Mouse (Mus musculus) cerebellum, adult 9-10 months (tissue): ENCODE results near the gene Zfp384.

Experiments
- DNase-seq: peaks from one replicate; pipeline ENCODE4 v3.0.0; 2022

The Zfp384 gene

GRCm38 (mm10) chr6:125009129-125009180 lies at the start of gene Zfp384:
TSS of gene Zfp384 (plus strand) at chr6:125009145.
- DNase-seq, result no peak

- no peak for DNase-seq
Observed at GRCm38 (mm10) chr6:124959960-124960359, 49.0 kb upstream of the Zfp384 start.

DNA sequence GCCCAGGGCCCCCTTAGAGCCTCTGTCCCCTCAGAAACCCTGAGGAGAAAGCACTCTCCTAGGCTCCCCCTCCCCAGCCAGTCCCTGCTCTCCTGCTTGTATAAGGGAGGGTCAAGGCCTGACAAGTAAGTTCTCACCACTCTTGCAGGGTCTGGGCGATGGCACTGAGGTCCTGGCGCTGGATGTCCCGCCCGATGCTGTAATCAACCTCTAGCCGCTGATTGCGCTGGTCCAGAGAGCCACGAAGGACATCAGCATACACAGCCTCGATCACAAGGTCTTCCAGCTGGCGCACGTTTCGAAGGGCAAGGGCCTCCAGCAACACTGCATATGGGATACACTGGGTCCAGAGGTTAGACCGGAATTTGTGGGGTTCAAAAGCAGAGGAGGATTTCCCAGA lies 47.9 kb upstream of the Zfp384 start:
- no peak for DNase-seq

DNA sequence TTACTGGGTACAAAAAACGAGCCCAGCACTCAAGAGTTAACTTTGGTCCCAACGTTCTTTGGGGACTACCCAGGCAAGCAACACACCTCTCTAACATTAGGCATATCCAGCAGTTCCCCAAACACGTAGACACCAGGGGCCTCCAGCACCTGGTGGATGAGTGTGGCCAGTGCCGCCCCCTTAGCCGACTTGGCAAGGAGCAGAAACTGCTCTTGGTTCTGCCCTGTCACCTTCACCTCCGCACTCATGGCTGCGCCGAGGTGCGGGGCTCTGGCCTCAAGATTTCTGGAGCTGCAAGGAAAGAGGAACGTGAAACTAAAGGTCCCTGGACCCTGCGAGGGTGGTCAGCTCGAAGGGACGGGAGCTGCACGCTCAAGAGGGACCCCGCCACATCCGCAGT lies 44.3 kb upstream of the Zfp384 start:
- no peak for DNase-seq

- DNase-seq, result peak; percentile 93
Observed at GRCm38 (mm10) chr6:124965088-124965719, 43.7 kb upstream of the Zfp384 start, which contains the start of gene Cops7a. TSS of gene Cops7a (minus strand) at chr6:124965538.

- peak; percentile 50 for DNase-seq
Observed at GRCm38 (mm10) chr6:124965747-124966146, 43.2 kb upstream of the Zfp384 start.

DNA sequence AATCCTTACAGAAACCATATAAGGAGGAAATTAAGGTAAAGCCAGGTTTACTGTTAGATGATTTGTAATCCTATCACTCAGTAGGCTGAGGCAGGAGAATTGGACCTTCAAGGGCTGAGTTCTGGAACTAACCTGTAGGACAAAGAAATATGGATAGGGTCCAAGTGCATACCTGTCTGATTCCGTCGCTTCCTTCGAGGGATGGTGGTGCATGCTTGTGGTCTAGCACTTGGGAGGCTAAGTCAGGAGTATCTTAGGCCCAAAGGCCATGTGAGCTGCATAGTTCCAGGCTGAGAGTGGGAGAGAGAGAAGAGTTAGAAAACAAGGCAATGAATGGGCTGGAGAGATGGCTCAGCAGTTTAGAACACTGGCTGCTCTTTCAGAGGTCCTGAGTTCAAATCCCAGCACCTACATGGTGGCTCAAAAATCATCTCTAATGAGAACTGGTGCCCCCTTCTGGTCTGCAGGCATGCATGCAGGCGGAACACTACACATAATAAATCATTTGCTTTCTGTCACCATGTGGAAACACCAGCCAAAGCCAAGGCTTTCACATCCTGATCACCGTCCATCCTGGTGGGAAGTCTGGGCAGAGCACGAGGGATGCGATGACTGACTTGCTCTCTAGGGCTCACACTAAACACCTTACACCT lies 42.4 kb upstream of the Zfp384 start:
- DNase-seq, result no peak

- peak; percentile 67 for DNase-seq
Observed at GRCm38 (mm10) chr6:124967766-124968165, 41.2 kb upstream of the Zfp384 start.

DNA sequence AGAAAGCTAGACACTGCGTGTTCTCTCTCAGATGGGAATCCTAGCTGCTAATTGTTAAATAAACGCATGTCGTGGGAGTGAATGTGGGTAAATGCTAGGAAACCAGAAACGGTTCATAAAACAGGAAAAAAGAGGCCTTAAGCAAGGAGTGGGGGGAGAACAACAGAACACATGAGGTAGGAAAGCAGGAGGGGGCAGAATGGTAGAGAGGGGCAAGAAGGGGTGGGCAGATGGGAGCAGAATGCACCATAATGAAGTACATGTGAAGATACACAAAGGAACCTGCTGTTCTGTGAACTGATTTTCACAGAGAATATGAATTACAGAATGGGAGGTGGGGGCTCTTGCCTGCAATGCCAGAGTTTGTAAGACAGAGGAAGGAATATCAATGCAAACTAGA lies 16.7 kb upstream of the Zfp384 start:
- no peak for DNase-seq

DNA sequence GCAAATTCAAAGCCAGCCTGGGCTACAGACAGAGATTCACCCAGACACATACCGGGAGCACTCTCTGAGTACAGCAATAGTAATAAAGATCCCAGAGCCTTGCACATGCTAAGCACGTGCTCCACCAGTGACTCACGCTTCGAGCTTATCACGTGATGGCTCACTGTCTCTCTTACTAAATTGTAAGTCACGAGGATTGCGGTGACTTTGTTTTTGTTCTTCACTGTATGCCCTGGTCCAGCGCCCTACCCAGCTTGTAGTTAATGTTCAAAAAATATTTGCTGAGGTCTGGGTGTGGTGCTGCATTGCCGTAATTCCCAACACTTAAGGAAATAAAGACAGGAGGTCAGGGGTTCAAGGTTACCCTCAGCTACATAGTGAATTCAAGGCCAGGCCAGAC lies 15.6 kb upstream of the Zfp384 start:
- no peak for DNase-seq

- DNase-seq, result no peak
Observed at GRCm38 (mm10) chr6:124993876-124994275, 15.1 kb upstream of the Zfp384 start.

GRCm38 (mm10) chr6:124995246-124995645 lies 13.7 kb upstream of the Zfp384 start:
- DNase-seq, result no peak

DNA sequence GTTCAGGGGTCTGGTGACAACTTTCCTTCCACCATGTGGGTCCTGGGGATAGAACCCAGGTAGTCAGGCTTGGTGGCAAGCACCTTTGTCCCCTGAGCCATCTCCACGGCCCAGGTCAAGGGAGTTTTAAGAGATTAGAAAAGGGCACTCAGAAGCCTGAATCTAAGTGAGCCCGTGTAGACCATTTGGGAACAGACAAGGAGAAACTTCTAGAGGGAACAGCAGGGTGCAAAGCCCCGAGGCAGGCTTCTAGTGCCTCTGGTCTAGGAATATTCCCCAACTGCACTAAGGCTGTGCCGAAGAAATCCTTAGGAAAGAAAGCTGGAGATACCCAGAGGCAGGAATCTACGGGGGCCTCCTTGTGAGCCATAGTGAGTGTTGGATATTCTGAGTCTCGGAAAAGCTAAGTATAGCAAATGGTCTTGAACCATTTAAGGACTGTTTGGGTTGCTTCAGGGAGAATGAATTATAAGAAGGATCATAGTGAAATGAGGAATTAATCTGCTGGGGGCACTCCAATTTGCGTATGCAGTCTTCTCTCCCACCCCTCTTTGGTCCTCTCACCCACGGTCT lies 13.0 kb upstream of the Zfp384 start:
- no peak for DNase-seq

GRCm38 (mm10) chr6:124996551-124997501 lies 12.1 kb upstream of the Zfp384 start, which contains the start of gene Pianp:
TSS of gene Pianp (plus strand) at chr6:124996694.
- peak; percentile 85 for DNase-seq

- peak; percentile 46 for DNase-seq
Observed at GRCm38 (mm10) chr6:124998066-124998465, 10.9 kb upstream of the Zfp384 start.

DNA sequence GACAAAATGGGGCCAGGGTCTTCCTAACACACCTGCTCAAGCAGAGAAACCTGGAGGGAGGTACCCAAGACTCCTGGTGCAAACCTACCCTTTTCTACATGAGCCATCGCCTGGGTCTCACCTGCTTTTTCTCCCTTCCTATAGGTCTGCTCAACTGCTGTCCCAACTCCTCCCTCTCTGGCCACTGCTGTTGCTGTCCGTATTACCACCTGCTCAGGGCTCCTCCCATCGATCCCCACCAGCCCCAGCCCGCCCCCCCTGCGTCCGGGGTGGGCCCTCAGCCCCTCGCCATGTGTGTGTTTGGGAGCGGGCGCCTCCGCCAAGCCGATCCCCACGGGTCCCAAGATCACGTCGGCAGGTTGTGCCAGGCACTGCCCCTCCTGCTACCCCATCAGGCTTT lies 9.9 kb upstream of the Zfp384 start:
- no peak for DNase-seq

- no peak for DNase-seq
Observed at GRCm38 (mm10) chr6:124999546-124999945, 9.4 kb upstream of the Zfp384 start.

GRCm38 (mm10) chr6:125003706-125004105 lies 5.2 kb upstream of the Zfp384 start:
- DNase-seq, result no peak

- DNase-seq, result no peak
Observed at GRCm38 (mm10) chr6:125005086-125005485, 3.9 kb upstream of the Zfp384 start.

DNA sequence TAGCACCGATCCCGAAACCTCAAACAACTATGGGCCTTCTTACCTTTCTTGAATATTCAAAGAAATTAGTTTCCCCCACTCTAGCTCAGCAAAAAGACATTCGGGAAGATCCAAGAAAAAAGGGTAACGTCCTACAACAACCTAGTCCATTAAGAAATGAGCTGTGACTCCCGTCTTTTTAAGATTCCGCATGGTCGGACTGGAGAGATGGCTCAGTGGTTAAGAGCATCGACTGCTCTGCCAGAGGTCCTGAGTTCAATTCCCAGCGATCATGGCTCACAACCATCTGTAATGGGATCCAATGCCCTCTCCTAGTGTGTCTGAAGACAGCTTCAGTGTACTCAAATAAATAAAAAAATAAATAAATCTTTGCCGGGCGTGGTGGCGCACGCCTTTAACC lies 885 bp upstream of the Zfp384 start:
- DNase-seq, result no peak

DNA sequence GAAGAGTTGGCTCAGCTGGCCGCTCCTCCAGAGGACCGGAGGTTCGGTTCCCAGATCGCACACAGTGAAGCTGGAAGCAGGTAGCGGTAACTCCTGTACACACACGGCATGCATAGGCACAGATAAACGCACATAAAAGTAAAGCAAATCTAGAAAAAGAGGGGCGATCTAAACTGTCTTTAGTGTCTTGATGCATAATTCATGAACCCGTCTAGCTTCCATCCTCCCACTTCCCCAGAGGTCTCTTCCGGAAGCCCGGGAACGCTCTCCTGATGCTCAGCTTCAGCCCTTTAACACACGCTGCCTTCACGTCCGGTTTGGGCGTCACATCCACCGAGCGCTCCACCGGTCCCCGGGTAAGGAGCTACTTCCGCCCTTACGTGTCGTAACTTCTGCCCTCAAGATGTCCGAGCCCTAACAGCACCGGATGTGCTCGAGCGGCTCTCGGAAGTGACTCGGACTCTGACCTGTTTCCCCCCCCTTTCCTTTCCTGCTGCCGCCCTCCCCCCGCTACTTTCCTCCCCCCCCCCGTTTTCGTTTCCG lies 288 bp upstream of the Zfp384 start:
- peak; percentile 99 for DNase-seq

- peak; percentile 81 for DNase-seq
Observed at GRCm38 (mm10) chr6:125009181-125010073, 482 bp downstream of the Zfp384 start.

GRCm38 (mm10) chr6:125017682-125018081 lies 8.7 kb downstream of the Zfp384 start:
- DNase-seq, result no peak
